Mouse (Mus musculus): Measurements from ENCODE around the gene Rab10.
A peak's percentile ranks its signal among the peaks of the same experiment; 100 is the strongest.

Rab10 gene

GRCm38 (mm10) chr12:3237799-3238198 lies 72.0 kb downstream of the Rab10 start:
- DNase-seq (ENCODE audit: inconsistent age in 2 of 2, low spot score in 1 of 2) = peak; percentile 22 to 33

GRCm38 (mm10) chr12:3236831-3237681 lies 72.7 kb downstream of the Rab10 start:
- peak; percentile 70 to 78 for DNase-seq (ENCODE audit: inconsistent age in 2 of 2, low spot score in 1 of 2)

GRCm38 (mm10) chr12:3236163-3236641 lies 73.6 kb downstream of the Rab10 start:
- peak; percentile 49 to 62 for DNase-seq (ENCODE audit: inconsistent age in 2 of 2, low spot score in 1 of 2)

- peak; percentile 95 to 99 for DNase-seq (ENCODE audit: inconsistent age in 2 of 2, low spot score in 1 of 2)
Measured at GRCm38 (mm10) chr12:3235646-3236161, 74.1 kb downstream of the Rab10 start.

- DNase-seq (ENCODE audit: inconsistent age in 2 of 2, low spot score in 1 of 2) = peak; percentile 93 to 97
Measured at GRCm38 (mm10) chr12:3235124-3235631, 74.6 kb downstream of the Rab10 start.

- DNase-seq (ENCODE audit: inconsistent age in 2 of 2, low spot score in 1 of 2) = peak; percentile 11 to 33
Measured at GRCm38 (mm10) chr12:3234061-3234460, 75.7 kb downstream of the Rab10 start.

- no peak for DNase-seq (ENCODE audit: inconsistent age in 2 of 2, low spot score in 1 of 2)
Measured at GRCm38 (mm10) chr12:3223352-3223751, 86.4 kb downstream of the Rab10 start.

GRCm38 (mm10) chr12:3210181-3210580 lies 99.6 kb downstream of the Rab10 start:
- peak; percentile 49 to 77 for DNase-seq (ENCODE audit: inconsistent age in 2 of 2, low spot score in 1 of 2)

GRCm38 (mm10) chr12:3209163-3209562 lies 100.6 kb downstream of the Rab10 start:
- DNase-seq (ENCODE audit: inconsistent age in 2 of 2, low spot score in 1 of 2) = peak in 1 of 2 experiments; percentile 62

Data from adrenal gland, adult (tissue).